In the genomic region with DNA sequence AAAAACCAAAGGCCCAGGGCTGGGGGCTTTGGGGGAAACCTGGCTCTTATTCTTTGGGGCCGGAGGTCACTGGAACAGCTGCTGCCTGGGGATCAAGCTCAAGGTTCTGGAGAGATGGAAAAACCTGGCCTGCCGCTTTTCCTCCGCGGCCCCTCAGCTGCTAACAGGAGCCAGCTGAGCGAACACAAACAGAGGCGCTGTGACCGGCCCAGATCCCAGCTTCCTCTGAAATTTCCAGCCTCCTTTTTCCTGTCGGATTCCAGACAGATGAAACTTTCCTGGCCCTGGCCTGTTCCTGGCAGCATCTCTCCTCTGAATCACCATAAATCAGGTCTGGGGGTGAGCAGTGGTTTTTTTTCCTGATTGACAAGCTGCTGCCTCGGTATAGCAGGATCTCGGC, we compare ENCODE assay signal across 8 mouse cellular contexts. TPM values are rescaled to one million over a fixed set of nuclear protein-coding genes. Genes with fewer than 3 reads are reported as not detected.
DNase-seq lines count a peak whose midpoint lies in the region; ATAC-seq and TF ChIP-seq lines count a peak whose summit lies in the region.
"Had no signal": no experiment of that assay in that cellular context is flagged by ENCODE, and none has a peak within 500 bp of the region (broad histone marks: within the 10 kb centered on the region; RNA-seq: fewer than 3 reads in every experiment).

No protein-coding gene starts in this region.

- H3K9me3 ChIP-seq in limb, embryonic 11.5 days (ENCODE audit: control insufficient read depth, low read length): no peaks in the 10 kb centered on the region

- WGBS in limb, embryonic 11.5 days: 9% methylated on average over 10 of the region's 10 CpGs

- peak overlapping the region; percentile 92 for H3K27ac ChIP-seq in brown adipose tissue, adult 24 weeks (replicated peaks; ENCODE audit: low read depth, low read length)
- peak overlapping the region; percentile 97 for H3K27ac ChIP-seq in embryonic fibroblast, embryonic 13.5 days (ENCODE audit: insufficient read depth, low read length)
- peak overlapping the region; percentile 80 for H3K27ac ChIP-seq in limb, embryonic 11.5 days (replicated peaks; ENCODE audit: low read depth, low read length)

- peak; percentile 63 for DNase-seq in heart, postnatal 25 days (ENCODE audit: low spot score)
- DNase-seq in limb, embryonic 11.5 days (ENCODE audit: low spot score): peak; percentile 85
- peak; percentile 29 for DNase-seq in yolk sac, embryonic 10.5 days (ENCODE audit: low spot score)
- DNase-seq in left cerebral cortex, adult 9 months (ENCODE audit: low spot score in 2 of 2): no peak
- no peak for DNase-seq in right cerebral cortex, postnatal 4 days

- no peak; the same call in none of the 2 replicates for TF ChIP-seq POLR2A in embryonic fibroblast, embryonic 13.5 days (IDR thresholded peaks at IDR 0.05; ENCODE audit: low read depth, low read length)

- no peak for TF ChIP-seq CTCF in embryonic fibroblast, embryonic 13.5 days (IDR thresholded peaks at IDR 0.05; ENCODE audit: borderline replicate concordance, insufficient read depth, low read length)

- 0 out of 2 replicates have a peak, but pooled peaks have one; percentile 47 for ATAC-seq in limb, embryonic 11.5 days (ENCODE audit: insufficient number of reproducible peaks, low FRiP score, low TSS enrichment, low read depth)

- peak overlapping the region; percentile 20; the same call in 1 of the 2 replicates for H3K4me2 ChIP-seq in limb, embryonic 11.5 days (ENCODE audit: low read depth, severe bottlenecking)

- no peaks in the 10 kb centered on the region for H3K36me3 ChIP-seq in limb, embryonic 11.5 days (ENCODE audit: control insufficient read depth, insufficient read depth, low read length)

- H3K9ac ChIP-seq in limb, embryonic 11.5 days (ENCODE audit: low read length): no peak overlapping the region; the same call in 1 of the 2 replicates

- no peaks in the 10 kb centered on the region for H3K27me3 ChIP-seq in limb, embryonic 11.5 days (ENCODE audit: control insufficient read depth, insufficient read depth, low read length)

- intact Hi-C loops in heart, postnatal 25 days (cut with DNase I): loop anchor here (5.0 kb wide), 1 partner anchor 62 kb away; a partner anchor contains a TSS

- peak overlapping the region; percentile 22; the same call in 1 of the 2 replicates for H3K4me3 ChIP-seq in brown adipose tissue, adult 24 weeks (ENCODE audit: insufficient read depth, low read depth, low read length)
- H3K4me3 ChIP-seq in embryonic fibroblast, embryonic 13.5 days (ENCODE audit: insufficient read depth, low read length): no peak overlapping the region
- H3K4me3 ChIP-seq in limb, embryonic 11.5 days (ENCODE audit: low read depth, low read length): no peak overlapping the region

- peaks cover 15% of the 10 kb centered on the region; the same call in 1 of the 2 replicates for H3K4me1 ChIP-seq in brown adipose tissue, adult 24 weeks (ENCODE audit: control insufficient read depth, insufficient read depth, insufficient read length, low read length)
- H3K4me1 ChIP-seq in embryonic fibroblast, embryonic 13.5 days (ENCODE audit: control insufficient read depth, insufficient read depth, low read length): peaks cover 14% of the 10 kb centered on the region
- H3K4me1 ChIP-seq in limb, embryonic 11.5 days (ENCODE audit: control insufficient read depth, insufficient read depth, low read length): peaks cover 15% of the 10 kb centered on the region

RNA-seq across cellular contexts. Expression of a gene that starts 44.9 kb away (rescaled TPM):
- polyA plus RNA-seq in brown adipose tissue, adult 24 weeks (2012; ENCODE audit: insufficient read depth, insufficient read length, missing spikeins): not detected in 2 replicates
- 17.3 and 43.6 TPM in 2 replicates for polyA plus RNA-seq in embryonic fibroblast, embryonic 13.5 days (2011; ENCODE audit: insufficient read length, low read depth, missing spikeins)
- total RNA-seq in heart, postnatal 25 days (2021): under 1 TPM; 0.26 to 0.53 TPM
- polyA plus RNA-seq in limb, embryonic 11.5 days (2014; fragmentation: Nextera tagmentation; extraction: Ambion mirVana): 27.6 and 29.3 TPM in 2 replicates
- total RNA-seq: neutrophil, adult 5-6 weeks had no signal

Comparison
In these comparisons a context has a peak if more than half of its experiments do, and no peak if none do; other contexts are left out.
1. DNase-seq: peak in heart, postnatal 25 days (single experiment), limb, embryonic 11.5 days (single experiment) and yolk sac, embryonic 10.5 days (single experiment); none in left cerebral cortex, adult 9 months (0 of 2) and right cerebral cortex, postnatal 4 days (single experiment).
2. RNA of a gene that starts 44.9 kb away (polyA plus RNA-seq): 27.6 to 29.3 TPM in limb, embryonic 11.5 days and 17.3 to 43.6 TPM in embryonic fibroblast, embryonic 13.5 days; not detected in brown adipose tissue, adult 24 weeks; every median in the first group is over 10 times any median in the second.
3. Peak in every context shown above with its lines, with median percentiles within 50 percentile points of each other: H3K27ac ChIP-seq.